Mouse (Mus musculus): ENCODE measurements around the gene Olfr961. TPM values are rescaled to one million over a fixed set of nuclear protein-coding genes. Genes with fewer than 3 reads are reported as not detected.

Gene Olfr961
- polyA plus RNA-seq, 1 experiment: not detected

- Histone ChIP-seq H3K4me3 (replicated peaks; ENCODE audit: insufficient read depth, low read depth, low read length) (no peak overlapping the region), H3K4me1 (ENCODE audit: control insufficient read depth, insufficient read depth, low read length) (no peaks in the 10 kb centered on the region), H3K27me3 (ENCODE audit: control insufficient read depth, insufficient read depth, low read length) (no peaks in the 10 kb centered on the region), H3K27ac (ENCODE audit: insufficient read depth, low read length) (no peak overlapping the region)
- no peak for DNase-seq
- WGBS: 91% methylated on average over 3 of the region's 3 CpGs
- TF ChIP-seq POLR2A (IDR thresholded peaks at IDR 0.05; ENCODE audit: borderline replicate concordance, insufficient read depth, low read length) (no peak), CTCF (IDR thresholded peaks at IDR 0.05; ENCODE audit: borderline replicate concordance, insufficient read depth, low read depth, low read length) (no peak)
These were observed 21.1 kb upstream of the Olfr961 start for GRCm38 (mm10) chr9:39623783-39624182.

DNA sequence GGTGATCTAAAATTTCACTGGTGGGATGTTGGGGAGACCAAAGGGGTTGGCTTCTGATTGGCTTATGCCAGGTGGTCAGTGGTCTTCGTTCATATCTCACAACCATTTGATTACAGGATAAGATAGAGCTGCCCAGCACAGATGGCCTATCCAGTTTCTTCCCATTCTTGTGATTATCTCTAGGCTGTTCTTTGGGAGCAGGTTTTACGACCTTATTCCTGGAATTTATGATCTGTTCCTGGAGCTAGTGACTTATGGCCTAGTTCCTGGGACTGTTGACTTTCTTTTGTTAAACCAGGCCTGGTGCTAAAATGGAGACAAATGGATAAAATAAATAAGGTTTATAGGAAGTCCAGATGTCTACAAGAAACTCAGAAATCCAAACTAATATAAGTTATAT, 20.2 kb upstream of the Olfr961 start:
- WGBS: 87% methylated on average over 2 of the region's 2 CpGs
- Histone ChIP-seq H3K27me3 (ENCODE audit: control insufficient read depth, insufficient read depth, low read length) (no peaks in the 10 kb centered on the region), H3K4me1 (ENCODE audit: control insufficient read depth, insufficient read depth, low read length) (no peaks in the 10 kb centered on the region), H3K27ac (ENCODE audit: insufficient read depth, low read length) (no peak overlapping the region), H3K4me3 (replicated peaks; ENCODE audit: insufficient read depth, low read depth, low read length) (no peak overlapping the region)
- TF ChIP-seq POLR2A (IDR thresholded peaks at IDR 0.05; ENCODE audit: borderline replicate concordance, insufficient read depth, low read length): no peak
- no peak for TF ChIP-seq CTCF (IDR thresholded peaks at IDR 0.05; ENCODE audit: borderline replicate concordance, insufficient read depth, low read depth, low read length)
- no peak for DNase-seq

GRCm38 (mm10) chr9:39629069-39629468, 15.8 kb upstream of the Olfr961 start:
- Histone ChIP-seq H3K4me1 (ENCODE audit: control insufficient read depth, insufficient read depth, low read length) (no peaks in the 10 kb centered on the region), H3K4me3 (replicated peaks; ENCODE audit: insufficient read depth, low read depth, low read length) (no peak overlapping the region), H3K27ac (ENCODE audit: insufficient read depth, low read length) (no peak overlapping the region), H3K27me3 (ENCODE audit: control insufficient read depth, insufficient read depth, low read length) (no peaks in the 10 kb centered on the region)
- no peak for DNase-seq
- 91% methylated on average over 2 of the region's 2 CpGs for WGBS
- no peak for TF ChIP-seq POLR2A (IDR thresholded peaks at IDR 0.05; ENCODE audit: borderline replicate concordance, insufficient read depth, low read length)
- TF ChIP-seq CTCF (IDR thresholded peaks at IDR 0.05; ENCODE audit: borderline replicate concordance, insufficient read depth, low read depth, low read length): no peak

- H3K27me3 ChIP-seq (ENCODE audit: control insufficient read depth, insufficient read depth, low read length): no peaks in the 10 kb centered on the region
- no peak overlapping the region for H3K4me3 ChIP-seq (replicated peaks; ENCODE audit: insufficient read depth, low read depth, low read length)
- TF ChIP-seq CTCF (IDR thresholded peaks at IDR 0.05; ENCODE audit: borderline replicate concordance, insufficient read depth, low read depth, low read length): no peak
- no peak for TF ChIP-seq POLR2A (IDR thresholded peaks at IDR 0.05; ENCODE audit: borderline replicate concordance, insufficient read depth, low read length)
- DNase-seq: no peak
- H3K4me1 ChIP-seq (ENCODE audit: control insufficient read depth, insufficient read depth, low read length): no peaks in the 10 kb centered on the region
- 6% methylated on average over 4 of the region's 4 CpGs for WGBS
- H3K27ac ChIP-seq (ENCODE audit: insufficient read depth, low read length): no peak overlapping the region
These were observed 10.8 kb upstream of the Olfr961 start for GRCm38 (mm10) chr9:39633913-39634594.

GRCm38 (mm10) chr9:39647382-39647781, 2.5 kb downstream of the Olfr961 start:
- H3K27me3 ChIP-seq (ENCODE audit: control insufficient read depth, insufficient read depth, low read length): no peaks in the 10 kb centered on the region
- no peak overlapping the region for H3K4me3 ChIP-seq (replicated peaks; ENCODE audit: insufficient read depth, low read depth, low read length)
- no peak for TF ChIP-seq CTCF (IDR thresholded peaks at IDR 0.05; ENCODE audit: borderline replicate concordance, insufficient read depth, low read depth, low read length)
- TF ChIP-seq POLR2A (IDR thresholded peaks at IDR 0.05; ENCODE audit: borderline replicate concordance, insufficient read depth, low read length): no peak
- WGBS: 94% methylated on average over 4 of the region's 4 CpGs
- H3K27ac ChIP-seq (ENCODE audit: insufficient read depth, low read length): no peak overlapping the region
- no peak for DNase-seq
- H3K4me1 ChIP-seq (ENCODE audit: control insufficient read depth, insufficient read depth, low read length): no peaks in the 10 kb centered on the region

GRCm38 (mm10) chr9:39654756-39655396, 10.0 kb downstream of the Olfr961 start:
- Histone ChIP-seq H3K4me3 (replicated peaks; ENCODE audit: insufficient read depth, low read depth, low read length) (no peak overlapping the region), H3K27ac (ENCODE audit: insufficient read depth, low read length) (no peak overlapping the region), H3K27me3 (ENCODE audit: control insufficient read depth, insufficient read depth, low read length) (no peaks in the 10 kb centered on the region), H3K4me1 (ENCODE audit: control insufficient read depth, insufficient read depth, low read length) (no peaks in the 10 kb centered on the region)
- TF ChIP-seq CTCF (IDR thresholded peaks at IDR 0.05; ENCODE audit: borderline replicate concordance, insufficient read depth, low read depth, low read length): no peak
- TF ChIP-seq POLR2A (IDR thresholded peaks at IDR 0.05; ENCODE audit: borderline replicate concordance, insufficient read depth, low read length): no peak
- DNase-seq: no peak
- 45% methylated on average over 6 of the region's 6 CpGs for WGBS

- Histone ChIP-seq H3K27me3 (ENCODE audit: control insufficient read depth, insufficient read depth, low read length) (no peaks in the 10 kb centered on the region), H3K4me3 (replicated peaks; ENCODE audit: insufficient read depth, low read depth, low read length) (no peak within 1 kb of the TSS), H3K27ac (ENCODE audit: insufficient read depth, low read length) (no peak within 1 kb of the TSS), H3K4me1 (ENCODE audit: control insufficient read depth, insufficient read depth, low read length) (no peaks in the 10 kb centered on the region)
- whole genome bisulfite sequencing: 84% methylated on average over 1 of the region's 1 CpGs
- no peak for DNase-seq
- TF ChIP-seq CTCF (IDR thresholded peaks at IDR 0.05; ENCODE audit: borderline replicate concordance, insufficient read depth, low read depth, low read length) (no peak), POLR2A (IDR thresholded peaks at IDR 0.05; ENCODE audit: borderline replicate concordance, insufficient read depth, low read length) (no peak)
These were observed 22.0 kb downstream of the Olfr961 start, which contains the start of gene Olfr963 for GRCm38 (mm10) chr9:39666905-39667304. Gene Olfr963, plus strand, starts transcription at chr9:39667205.

DNA sequence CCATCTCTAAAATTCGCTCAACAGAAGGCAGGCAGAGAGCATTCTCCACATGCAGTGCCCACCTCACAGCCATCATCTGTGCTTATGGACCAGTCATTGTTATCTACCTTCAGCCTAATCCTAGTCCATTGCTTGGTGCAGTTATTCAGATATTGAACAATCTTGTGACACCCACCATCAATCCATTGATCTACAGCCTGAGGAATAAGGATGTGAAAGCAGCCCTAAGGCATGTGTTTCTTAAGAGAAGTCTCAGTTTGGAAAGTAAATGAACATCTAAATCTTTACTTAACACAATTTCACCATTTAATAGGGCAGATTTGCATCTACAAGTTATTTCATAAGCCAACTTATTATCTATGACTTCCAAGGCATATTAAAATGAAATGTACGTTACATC, 24.8 kb downstream of the Olfr961 start:
- H3K27ac ChIP-seq (ENCODE audit: insufficient read depth, low read length): no peak overlapping the region
- H3K4me1 ChIP-seq (ENCODE audit: control insufficient read depth, insufficient read depth, low read length): no peaks in the 10 kb centered on the region
- no peaks in the 10 kb centered on the region for H3K27me3 ChIP-seq (ENCODE audit: control insufficient read depth, insufficient read depth, low read length)
- DNase-seq: no peak
- 78% methylated on average over 2 of the region's 2 CpGs for WGBS
- TF ChIP-seq CTCF (IDR thresholded peaks at IDR 0.05; ENCODE audit: borderline replicate concordance, insufficient read depth, low read depth, low read length) (no peak), POLR2A (IDR thresholded peaks at IDR 0.05; ENCODE audit: borderline replicate concordance, insufficient read depth, low read length) (no peak)
- H3K4me3 ChIP-seq (replicated peaks; ENCODE audit: insufficient read depth, low read depth, low read length): no peak overlapping the region

Measured in cerebellum, adult 2 months (tissue).